Mouse (Mus musculus): ENCODE results near the gene Ptchd3. TPM values are rescaled to one million over a fixed set of nuclear protein-coding genes. Genes with fewer than 3 reads are reported as not detected.

Gene Ptchd3
- not detected for polyA plus RNA-seq (2017; shearing (Covaris generic))

- ATAC-seq, result no peak
Measured at GRCm38 (mm10) chr11:121829947-121830346, at the start of gene Ptchd3. Ptchd3 (plus strand) TSS chr11:121830247.

- ATAC-seq, result no peak
Measured at GRCm38 (mm10) chr11:121781831-121782230, 48.2 kb upstream of the Ptchd3 start.

GRCm38 (mm10) chr11:121787456-121787855, 42.6 kb upstream of the Ptchd3 start:
- no peak for ATAC-seq

GRCm38 (mm10) chr11:121789566-121789965, 40.5 kb upstream of the Ptchd3 start:
- no peak for ATAC-seq

- no peak for ATAC-seq
Measured at GRCm38 (mm10) chr11:121790671-121791094, 39.4 kb upstream of the Ptchd3 start.

GRCm38 (mm10) chr11:121791446-121791845, 38.6 kb upstream of the Ptchd3 start:
- no peak for ATAC-seq

- ATAC-seq, result no peak
Measured at GRCm38 (mm10) chr11:121791991-121792390, 38.1 kb upstream of the Ptchd3 start.

- ATAC-seq, result no peak
Measured at GRCm38 (mm10) chr11:121793530-121793929, 36.5 kb upstream of the Ptchd3 start.

- no peak for ATAC-seq
Measured at GRCm38 (mm10) chr11:121794186-121794585, 35.9 kb upstream of the Ptchd3 start.

GRCm38 (mm10) chr11:121794591-121795199, 35.4 kb upstream of the Ptchd3 start:
- ATAC-seq, result no peak

- ATAC-seq, result no peak
Measured at GRCm38 (mm10) chr11:121795978-121796377, 34.1 kb upstream of the Ptchd3 start.

- ATAC-seq, result no peak
Measured at GRCm38 (mm10) chr11:121798591-121798990, 31.5 kb upstream of the Ptchd3 start.

- no peak for ATAC-seq
Measured at GRCm38 (mm10) chr11:121799746-121800299, 30.2 kb upstream of the Ptchd3 start.

GRCm38 (mm10) chr11:121802743-121803142, 27.3 kb upstream of the Ptchd3 start:
- ATAC-seq, result no peak

GRCm38 (mm10) chr11:121804258-121805027, 25.6 kb upstream of the Ptchd3 start:
- peak; percentile 52 for ATAC-seq

- peak; percentile 71 for ATAC-seq
Measured at GRCm38 (mm10) chr11:121808204-121808852, 21.7 kb upstream of the Ptchd3 start.

GRCm38 (mm10) chr11:121808866-121809265, 21.2 kb upstream of the Ptchd3 start:
- no peak for ATAC-seq

GRCm38 (mm10) chr11:121845923-121846322, 15.9 kb downstream of the Ptchd3 start:
- no peak for ATAC-seq

GRCm38 (mm10) chr11:121847790-121848299, 17.8 kb downstream of the Ptchd3 start:
- ATAC-seq, result peak; percentile 99

All from activated CD4-positive, CD25-positive, alpha-beta regulatory T cell, adult 4 months (primary cell).